Mouse (Mus musculus) heart, adult 18-20 months (tissue): ENCODE data around the gene Gpr37l1. TPM values are rescaled to one million over a fixed set of nuclear protein-coding genes. Genes with fewer than 3 reads are reported as not detected.

ENCODE experiments used
- DNase-seq, 2 experiments: peaks; one replicate each; pipeline ENCODE4 v3.0.0; 2021 to 2022; ENCODE audit warnings: mixed read lengths in 1 of 2
- total RNA-seq, 2 experiments: library from RNA; stranded (reverse); gene quantifications; 2 replicates each; pipeline ENCODE4 v1.2.3; 2021

Gene Gpr37l1
- total RNA-seq, 2 experiments from 2014 or later = 0.33 to 0.60 TPM

DNA sequence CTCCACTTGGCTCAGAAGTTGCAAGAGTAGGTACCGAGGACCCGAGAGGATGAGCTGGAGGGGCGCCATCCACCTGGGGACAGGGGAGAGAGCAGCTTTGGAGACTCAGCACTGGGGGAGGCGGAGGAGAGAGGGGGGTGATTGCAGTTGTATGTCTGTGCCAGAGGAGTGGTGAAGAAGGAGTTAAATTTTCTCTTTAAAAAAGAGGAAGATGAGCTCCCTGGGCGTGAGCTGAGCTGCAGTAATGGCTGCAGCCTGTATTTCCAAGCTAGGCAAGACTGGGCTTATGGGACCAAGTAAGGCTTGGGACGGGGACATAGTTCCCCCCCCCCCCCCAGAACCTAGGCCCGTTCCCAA is 19.8 kb downstream of the Gpr37l1 start:
- no peak for DNase-seq

DNA sequence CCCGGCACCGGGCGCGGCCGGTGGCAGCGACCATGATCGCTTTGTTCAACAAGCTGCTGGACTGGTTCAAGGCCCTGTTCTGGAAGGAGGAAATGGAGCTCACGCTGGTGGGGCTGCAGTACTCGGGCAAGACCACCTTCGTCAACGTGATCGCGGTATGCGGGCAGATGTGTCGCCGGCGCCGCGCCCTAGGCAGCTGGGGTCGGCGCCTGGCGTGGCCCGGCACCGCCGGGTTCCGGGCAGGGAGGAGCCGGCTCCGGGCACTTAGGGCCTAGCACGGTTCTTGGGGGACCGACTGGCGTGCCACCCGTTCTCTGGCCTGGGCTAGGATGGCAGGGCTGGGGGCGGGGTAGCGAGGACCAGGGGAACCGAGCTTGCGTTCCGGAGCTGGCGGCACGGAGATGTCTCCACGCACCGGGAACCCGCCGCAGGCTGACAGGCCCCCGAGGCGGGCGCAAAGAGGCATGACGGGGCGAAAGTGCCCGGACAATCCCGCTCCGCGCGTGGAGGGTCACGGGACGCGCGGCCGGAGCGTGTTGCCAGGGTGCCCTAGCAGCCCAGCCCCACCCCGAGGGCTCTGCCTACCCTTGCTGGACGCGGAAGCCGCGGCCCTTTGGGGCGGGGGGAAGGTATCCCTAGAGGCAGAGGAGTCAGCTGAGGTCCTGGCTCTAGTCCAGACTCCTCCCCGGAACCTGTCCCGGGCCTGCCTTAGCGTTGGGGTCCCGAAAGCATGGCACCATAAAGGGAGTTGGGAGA is 20.4 kb downstream of the Gpr37l1 start:
- peak; percentile 87 to 92 for DNase-seq

DNA sequence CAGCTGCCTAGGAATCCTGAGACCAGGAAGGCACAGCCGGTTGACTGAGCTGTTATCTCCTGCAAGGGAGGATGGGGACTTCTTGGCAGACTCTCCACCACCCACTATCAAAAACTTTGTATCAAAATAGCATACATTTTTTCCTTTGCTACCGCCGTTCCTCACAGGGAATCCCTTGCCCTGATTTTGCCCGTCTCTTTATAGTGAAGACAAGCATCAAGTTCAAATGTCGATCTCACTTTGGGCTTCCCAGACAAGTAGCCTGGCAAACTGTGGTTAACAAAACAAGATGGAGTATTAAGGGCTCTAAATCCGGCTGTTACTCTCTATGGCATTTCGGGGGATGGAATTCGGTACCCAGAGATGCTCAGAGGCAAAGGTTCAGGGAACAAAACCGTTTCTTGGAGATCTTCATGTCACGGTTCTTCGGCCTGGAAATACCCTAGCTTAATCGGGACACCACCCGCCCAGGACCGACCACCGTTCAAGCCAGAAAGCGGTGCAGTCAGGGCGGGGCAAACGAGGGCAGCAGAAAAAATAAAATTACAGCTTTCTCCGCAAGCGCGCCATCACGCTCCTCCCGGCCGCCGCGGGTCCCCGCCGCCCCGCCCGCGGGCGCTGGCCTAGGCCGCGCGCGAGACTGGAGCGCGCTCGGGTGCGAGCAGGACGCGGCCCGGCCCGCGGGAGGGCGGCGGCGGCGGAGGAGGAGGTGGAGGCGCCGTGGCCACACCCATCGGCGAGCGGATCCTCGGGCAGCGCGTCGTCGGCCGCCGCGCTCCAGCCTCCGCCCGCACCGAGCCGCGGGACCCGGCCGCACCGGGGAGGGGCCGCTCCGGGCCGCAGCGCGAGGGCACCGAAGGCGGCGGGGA is 21.2 kb downstream of the Gpr37l1 start, which contains the start of gene Arl8a:
Arl8a (plus strand) TSS at position 748 of the 869 bp plus-strand sequence.
- DNase-seq = peak; percentile 84 to 92

DNA sequence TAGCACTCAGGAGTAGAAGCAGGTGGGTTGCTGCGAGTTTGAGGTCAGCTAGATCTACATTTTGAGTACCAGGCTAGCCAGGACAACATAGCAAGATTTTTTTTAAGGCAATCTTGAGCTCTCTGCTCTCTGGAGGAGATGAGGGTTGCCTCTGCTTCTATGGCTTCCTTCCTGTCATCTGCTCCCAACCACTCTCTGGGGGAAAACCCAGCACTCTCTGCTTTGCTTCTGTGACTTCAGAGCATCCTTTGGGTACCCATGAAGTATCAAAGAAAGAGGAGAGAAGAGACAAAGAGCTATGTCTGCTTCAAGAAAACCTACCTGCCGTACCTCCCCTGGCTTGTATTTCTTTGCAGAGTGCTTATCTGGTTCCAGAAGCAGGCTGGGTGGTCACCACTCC is 23.5 kb downstream of the Gpr37l1 start:
- no peak for DNase-seq

DNA sequence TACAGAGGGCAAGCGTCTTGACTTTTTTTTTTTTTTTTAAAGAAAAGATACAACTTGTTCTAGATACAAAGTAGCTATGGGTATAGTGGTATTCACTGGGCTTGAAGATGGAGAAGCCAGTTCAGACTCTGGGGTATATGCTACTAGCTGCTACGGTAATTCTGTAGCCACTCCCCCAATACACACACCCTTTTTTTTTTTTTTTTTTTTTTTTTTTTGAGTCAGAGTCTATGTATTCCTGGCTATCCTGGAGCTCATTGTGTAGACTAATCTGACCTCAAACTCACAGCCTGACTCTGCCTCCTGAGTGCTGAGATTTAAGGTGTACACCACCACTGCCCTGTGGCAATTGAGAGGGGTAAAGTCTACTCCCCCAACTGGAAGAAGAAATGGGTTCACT is 25.0 kb downstream of the Gpr37l1 start:
- DNase-seq = no peak

DNA sequence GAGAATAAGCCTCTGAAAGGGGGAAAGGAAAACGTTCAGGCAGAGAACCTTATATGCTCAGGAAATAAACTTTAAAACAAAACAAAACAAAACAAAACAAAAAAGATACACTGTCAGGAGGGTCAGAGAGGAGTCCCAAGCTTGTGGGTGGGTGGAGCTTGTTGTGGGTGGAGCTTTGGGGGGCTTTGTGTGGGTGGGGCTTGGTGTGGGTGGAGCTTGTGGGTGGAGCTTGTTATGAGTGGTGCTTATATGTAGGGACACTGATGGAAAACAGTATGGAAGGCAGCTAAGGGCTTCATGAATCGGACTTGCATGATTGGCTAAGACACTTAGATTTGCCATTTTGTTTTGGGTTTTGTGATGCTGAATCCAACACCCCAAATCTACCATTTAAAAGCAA is 27.6 kb downstream of the Gpr37l1 start:
- DNase-seq = no peak

DNA sequence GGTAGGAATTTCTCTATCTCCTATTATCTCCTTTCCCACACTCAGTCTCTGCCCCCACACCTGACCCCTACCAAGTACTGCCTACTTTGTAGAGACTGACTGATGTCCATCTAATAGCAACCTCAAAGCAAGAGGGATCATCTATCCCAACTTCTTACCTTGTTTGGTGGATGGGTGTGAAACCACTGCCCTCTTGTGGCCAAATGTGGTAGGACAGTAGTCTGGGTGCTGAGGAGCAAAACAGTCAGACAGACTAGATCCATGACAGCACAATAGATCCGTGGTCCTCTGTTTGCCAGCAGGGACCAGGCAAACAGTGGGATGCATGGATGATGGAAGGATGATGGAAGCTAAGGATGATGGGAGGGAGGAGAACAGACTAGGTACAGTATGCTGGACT is 31.0 kb downstream of the Gpr37l1 start:
- peak; percentile 50 to 80 for DNase-seq

DNA sequence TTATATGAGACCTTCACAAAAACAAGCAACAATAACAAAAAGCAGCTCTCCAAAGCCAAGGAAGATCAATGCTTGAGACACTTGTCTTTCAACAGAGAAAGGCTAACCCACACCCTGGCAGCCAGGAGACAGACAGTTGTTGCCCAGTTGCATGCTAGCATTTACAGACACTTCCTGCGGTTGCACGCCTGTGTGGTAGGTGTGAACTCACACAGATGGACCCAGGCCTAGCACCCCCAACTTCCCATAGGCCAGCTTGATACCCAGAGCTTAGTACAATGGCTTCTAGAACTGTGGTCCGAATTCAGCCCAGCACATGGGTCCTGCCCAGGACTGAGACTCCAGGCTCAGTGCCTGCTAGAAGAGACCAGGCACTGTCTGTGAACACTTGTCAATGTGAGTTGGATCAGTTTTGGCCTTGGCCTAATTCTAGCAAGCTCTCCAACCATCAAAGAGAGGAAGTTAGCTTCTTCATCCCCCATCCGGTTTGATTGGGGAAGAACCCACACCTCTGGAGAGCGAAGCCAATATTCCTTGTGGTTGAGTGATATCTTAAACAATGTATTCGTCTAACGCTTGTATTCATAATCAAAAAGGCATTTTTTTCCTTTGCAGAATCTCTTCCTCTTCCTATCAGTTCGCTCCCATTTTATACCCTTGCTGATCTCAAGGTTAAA is 32.2 kb downstream of the Gpr37l1 start:
- DNase-seq = no peak

DNA sequence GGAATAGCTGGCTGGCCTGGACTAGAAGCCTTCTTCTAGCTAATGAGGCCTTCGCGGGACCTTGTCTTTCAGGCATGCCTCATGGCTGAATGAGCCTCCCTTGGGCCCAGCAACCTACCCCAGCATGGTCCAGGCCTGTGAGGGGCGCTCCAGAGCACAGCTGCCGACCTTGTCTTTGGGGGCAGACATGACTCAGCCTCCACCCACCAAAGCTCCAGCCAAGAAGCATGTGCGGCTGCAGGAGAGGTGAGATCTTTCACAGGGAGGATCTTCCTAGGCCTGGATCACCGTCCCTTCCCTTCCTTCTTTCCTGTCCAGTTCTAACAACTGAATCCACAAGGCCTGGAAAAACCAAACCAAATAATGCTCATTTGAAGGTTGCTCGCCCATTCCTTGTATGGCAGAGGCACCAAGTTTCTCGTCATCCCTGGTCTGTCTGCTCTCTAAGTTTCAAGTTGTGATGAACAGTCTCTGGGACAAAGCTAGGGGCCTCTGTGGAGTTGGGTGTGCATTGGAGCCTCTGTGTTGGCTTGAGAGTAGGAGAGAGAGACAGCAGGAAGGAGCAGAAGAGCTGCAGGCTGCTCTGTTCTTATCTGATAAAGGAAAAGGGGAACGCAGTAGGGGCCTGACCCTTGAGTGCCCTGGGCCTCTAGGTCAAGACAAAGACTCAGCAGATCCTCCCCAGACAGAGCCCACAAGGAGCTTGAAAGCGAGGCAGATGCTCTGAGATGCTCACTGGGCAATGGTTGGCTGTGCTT is 33.6 kb downstream of the Gpr37l1 start:
- no peak for DNase-seq

DNA sequence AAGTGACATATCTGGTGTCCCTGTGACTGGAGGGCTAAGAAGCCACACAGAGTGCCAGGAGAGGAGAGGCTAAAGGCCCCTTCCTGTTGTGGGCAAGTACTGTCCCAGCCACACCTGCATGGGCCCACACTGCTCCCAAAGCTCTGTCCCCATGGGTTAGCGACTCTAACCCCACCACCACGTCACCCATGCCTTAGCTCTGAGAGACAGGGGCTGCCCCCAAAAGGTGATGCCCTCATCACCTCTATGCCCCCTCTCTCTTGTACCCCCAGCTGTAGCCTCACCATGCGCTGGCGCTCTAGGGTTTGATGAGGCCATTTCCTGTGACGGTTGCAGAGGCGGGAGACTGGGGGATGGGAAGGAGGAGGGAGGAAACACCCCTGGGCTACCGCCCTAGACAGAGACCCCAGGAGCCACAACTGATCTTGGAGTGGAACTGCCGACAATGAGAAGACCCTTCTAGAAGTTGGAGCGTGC is 34.5 kb downstream of the Gpr37l1 start:
- no peak for DNase-seq

DNA sequence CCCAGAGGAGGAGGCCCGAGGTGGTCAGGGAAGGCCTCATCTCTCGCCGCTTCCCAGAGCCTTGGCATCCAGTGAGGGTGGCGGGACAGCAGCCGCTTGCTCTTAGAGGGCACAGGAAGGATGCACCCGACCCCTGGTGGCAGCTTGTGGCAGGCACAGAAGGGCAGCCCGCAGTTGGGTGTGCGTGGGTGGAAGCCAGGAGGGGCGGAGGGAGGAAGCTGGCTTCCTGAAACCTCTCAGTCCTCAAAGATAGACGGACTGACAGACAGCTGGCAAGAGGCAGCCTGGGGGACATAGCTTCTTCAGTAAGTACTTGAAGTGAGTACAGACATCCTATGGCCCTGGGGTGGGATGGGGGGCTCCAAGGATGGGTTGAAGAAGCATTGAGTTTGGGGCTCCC is 35.0 kb downstream of the Gpr37l1 start, which contains the start of gene Ptpn7:
Ptpn7 (plus strand) TSS at position 228 of the 400 bp plus-strand sequence.
- DNase-seq = peak; percentile 72 to 82

DNA sequence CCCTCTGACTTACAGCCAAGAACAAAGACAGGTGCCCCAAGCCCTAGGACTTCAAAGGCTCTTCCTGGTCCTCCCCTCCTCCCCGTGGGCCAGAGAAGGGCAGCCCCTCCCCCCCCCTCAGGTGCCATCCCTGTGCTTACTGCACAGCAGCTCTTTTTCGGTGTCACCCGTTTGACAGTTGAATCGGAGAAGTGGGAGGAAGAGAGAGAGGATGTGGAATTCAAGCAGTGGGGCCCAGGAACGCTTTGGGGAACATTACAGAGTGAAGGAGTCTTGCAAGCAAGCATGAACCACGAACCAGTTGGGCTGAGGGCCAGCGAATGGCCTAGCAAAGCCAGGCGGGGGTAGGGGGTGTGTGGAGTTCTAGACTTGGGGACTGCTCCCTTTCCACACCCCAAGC is 35.9 kb downstream of the Gpr37l1 start:
- DNase-seq = no peak

DNA sequence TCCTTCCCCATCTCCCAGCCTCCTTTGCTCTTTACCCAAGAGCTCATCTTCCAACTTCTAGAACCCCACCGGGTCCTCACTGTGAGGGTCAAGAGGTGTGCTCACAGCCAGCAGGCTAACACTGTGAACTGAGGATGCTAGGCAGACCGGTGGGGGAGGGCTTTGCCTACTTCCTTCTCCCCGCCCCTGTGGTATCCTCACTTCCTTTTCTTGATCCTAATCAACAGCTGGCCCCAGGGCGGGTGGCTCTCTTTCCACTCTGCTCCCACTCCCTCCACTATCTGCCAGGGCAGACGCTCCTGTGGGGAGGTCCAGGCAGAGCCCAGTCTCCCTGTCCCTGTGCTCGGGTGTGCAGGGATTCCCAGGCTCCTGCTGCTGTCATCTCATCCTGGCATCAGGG is 36.4 kb downstream of the Gpr37l1 start:
- DNase-seq = peak in 1 of 2 experiments; percentile 67

DNA sequence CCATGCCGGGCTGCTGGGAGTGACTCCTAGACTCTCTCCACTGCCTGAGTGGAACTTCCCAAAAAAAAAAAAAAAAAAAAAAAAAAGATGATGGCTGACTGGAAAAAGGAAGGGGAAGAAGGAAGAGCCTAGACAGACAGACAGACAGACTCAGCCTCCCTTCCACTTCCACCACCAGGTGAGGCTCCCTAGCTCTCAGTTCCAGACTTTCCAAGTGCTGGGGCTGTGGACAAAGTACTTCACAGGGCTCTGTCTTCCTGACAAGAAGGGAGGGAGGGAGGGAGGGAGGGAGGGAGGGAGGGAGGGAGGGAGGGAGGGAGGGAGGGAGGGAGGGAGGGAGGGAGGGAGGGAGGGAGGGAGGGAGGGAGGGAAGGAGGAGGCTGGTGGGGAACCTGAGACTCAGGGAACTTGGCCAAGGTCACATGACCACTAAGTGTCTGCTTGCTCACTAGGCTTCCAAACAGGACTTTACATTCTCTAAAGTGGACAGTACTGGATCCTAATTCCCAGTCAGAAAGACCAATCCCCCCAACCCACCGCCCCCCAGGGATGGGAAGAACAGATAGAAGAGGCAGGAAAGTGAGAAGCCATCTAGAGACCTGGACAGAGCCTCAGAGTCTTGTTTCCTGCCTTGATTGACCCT is 37.0 kb downstream of the Gpr37l1 start:
- DNase-seq = no peak

DNA sequence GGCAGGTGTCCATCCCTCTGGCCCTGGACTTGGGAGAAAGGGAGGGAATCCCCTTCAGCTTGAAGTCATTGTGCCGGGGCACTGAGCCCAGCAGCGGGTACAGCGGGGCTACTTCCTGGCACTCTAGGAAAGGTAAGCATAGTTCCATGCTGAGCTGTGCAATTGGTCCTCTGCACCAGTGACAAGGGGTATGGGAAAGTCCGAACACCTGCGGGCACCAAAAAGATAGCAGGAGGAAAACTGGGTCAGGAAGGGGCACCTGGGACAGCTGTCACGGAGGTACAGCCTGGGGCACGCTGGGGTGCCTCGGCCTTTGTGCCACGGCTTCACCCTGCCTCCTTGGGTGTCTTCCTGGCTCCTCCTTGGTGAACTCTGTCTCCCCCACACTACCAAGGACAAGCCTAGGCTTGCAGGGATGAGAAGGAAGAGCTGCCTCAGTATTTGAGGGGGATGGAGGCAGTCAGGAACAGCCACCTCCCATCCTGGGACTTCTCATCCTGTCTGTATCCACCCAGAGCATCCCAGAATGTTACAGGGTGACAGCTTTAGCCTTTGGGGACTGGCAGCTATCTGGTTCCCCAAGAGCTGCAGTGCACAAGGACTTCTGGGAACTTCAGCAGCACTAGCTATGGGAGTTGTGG is 37.8 kb downstream of the Gpr37l1 start:
- no peak for DNase-seq

DNA sequence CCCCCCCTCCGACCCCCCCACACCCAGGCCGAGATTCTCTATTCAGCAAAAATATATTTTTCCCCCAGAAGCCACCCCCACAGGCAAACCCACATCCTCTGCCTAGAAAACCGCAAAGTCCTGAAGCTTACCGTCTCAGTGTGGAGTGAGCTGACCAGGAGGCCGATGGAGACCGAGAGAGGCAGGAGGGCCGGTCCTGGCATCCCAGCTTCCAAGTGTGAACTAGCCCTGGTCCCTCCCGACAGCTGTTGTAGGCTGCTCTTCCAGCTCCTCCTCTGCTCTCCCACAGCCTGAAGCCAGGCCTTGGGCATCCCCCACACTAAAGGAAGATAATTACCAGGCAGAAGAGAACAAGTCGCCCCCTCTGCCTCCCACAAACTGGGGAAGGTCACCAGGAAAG is 38.5 kb downstream of the Gpr37l1 start:
- DNase-seq = no peak

DNA sequence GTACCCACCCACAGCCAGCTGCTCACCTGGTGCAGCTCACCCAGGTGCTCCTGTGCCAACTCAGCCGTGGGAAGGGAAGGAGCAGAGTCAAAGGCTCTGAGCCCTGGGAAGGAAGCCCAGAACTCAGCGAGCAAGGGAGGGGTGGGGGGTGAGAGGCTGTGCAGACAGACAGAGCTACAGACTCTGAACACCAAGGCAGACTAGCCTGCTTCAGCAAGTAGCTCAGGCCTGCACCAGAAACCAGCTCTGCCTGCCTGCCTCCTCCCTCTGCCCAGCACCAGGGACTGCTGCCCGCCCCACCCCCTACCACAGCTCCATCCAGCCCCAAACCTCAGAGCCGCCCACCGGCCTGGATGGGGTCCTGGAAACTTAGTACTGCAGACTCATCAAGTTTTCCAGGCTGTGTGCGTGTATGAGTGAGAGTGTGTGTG is 39.5 kb downstream of the Gpr37l1 start:
- DNase-seq = no peak

DNA sequence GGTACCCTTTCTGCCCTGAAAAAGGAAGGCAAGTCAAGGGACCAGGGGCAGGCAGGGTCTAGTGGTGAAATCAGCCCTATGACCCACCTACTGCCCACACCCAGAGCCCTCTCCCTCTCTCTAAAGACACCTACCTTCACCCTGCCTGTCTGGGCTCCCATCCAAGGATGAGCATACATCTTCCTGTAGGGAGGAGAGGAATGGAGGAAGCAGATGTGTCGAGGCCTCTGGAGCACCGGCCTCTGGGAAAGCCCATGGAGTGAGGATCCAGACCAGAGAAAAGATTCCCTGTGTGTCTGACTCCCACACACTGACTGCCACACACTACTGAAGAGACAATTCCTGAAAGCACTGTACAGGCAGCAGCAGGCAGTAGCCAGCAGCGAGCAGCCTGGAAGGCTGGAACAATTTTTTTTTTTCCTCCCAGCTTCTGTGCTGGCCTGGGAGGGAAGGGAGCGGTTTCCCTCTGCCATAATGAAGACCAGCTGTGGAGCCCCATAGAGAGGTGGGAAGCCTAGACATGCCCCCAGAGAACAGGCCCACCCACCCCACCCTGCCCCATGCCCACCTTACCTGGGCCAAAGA is 40.9 kb downstream of the Gpr37l1 start:
- DNase-seq = no peak

DNA sequence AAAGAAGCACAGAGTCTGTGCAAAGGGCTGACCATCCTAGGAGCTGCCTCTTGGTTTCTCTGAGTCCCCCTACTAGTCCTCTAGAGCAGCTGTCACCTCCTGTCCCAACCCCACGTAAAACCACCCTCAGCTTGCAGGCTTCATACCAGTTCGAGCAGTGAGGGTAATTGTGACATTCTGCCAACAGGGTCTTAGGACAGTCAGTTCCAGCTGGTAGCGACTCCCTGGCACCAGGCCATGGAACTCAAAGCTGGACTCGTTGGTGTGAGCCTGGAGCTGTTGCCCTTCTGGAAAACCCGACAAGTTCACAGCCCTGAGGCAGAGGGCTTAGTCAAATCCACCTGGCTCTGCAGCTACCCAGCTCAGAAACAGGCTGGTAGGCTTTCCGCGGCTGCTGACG is 41.5 kb downstream of the Gpr37l1 start:
- no peak for DNase-seq

DNA sequence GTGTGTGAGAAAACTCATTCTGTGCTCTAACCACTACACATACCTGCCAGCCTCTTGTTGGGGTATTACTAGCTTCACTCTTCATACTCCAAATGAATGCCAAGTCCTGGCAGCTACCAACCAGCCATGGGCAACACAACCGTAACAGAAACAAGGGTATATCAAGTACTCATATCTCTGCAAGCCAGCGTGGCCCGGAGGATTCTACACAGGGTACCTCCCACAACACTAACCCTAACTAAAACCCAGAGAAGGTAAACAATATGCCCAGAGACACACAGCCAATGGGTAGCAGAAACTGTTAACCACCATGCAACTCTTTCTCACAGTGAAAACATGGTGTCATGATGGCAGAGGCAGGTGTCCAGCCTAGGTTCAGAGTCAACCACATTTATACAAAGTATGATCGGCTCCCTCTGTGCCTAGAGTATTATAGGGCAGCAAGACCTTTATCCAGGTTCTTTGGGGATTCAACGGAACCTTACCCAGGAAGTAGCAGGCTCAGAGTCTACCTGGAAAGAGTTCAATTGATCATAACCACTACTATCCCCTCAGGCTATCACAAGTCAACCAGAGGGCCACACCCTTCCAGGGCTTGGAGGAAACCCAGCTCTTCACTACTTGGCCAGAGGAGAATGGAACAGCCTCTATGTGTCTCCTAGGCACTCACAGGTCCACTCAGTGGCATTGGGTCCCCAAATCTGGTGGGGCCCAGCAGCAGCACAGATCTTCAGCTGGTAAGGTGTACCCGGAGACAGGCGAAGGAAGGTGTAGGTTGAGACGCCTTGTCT is 42.7 kb downstream of the Gpr37l1 start:
- no peak for DNase-seq
